Mouse (Mus musculus): ENCODE data around the gene Dclre1c.

The Dclre1c gene

DNA sequence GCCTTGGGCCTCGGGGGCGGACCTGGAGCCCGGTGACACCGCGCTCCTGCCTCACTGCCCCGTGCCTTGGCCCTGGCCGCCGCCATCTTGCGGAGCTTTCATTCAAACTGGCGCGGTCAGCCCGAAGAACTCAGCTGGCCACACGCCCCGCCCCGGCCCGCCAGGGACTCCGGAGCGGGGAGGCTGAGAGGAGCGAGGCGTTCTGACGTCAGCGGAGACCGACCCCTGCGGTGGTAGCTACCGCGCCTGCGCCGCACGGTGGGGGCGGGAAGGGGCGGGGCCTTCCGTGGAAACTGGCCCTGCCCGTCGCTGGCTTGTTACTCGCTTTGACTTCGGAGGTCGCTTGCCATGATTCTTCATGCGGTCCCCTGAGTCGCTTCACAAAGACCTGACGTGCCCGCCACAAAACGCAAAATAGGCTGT, 50.9 kb downstream of the Dclre1c start, which contains the start of gene Suv39h2:
TSS of gene Suv39h2 (minus strand) at position 171 of the 423 bp plus-strand sequence.
- peak; percentile 98 for DNase-seq (ENCODE audit: low spot score)

DNA sequence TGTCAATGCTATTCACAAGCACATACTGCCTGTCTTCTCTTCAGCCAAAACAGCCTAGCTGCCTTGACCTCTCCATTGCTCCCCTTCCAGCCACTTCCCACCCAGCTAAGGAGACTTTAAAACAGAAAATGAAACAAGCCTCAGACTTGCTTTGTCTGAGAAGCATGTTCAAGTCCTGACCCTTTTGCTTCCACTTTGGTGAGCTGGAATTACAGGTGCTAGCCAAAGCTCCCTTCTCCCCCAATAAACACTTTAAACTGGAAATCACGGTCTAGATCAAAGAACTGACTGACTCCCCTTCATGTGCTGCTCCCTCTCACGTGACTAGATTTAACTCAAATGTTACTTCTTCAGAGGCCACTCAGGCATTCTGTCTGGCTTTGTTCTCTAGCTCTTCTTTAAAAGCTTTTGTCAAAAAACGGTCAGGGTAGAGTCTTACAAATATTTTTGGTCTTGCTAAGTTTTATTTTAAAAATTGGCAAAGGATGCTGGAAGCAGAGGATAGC, 51.9 kb downstream of the Dclre1c start:
- no peak for DNase-seq (ENCODE audit: low spot score)

DNA sequence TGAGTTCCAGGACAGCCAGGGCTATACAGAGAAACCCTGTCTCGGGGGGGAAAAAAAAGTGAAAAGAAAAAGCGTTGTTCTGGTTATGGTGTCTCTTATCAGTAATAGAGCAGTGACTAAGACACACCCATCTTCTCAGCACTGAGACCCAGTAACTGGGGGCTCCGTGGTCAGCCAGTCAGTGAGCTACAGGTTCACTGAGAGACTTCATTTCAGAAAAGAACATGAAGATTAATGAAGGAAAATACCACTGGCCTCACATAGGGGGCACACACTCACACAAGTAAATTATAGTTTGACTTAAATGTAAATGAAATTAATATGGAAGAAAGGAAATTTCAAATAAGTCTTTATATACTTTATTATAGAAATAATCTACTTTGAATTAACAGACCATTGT, 56.3 kb downstream of the Dclre1c start:
- no peak for DNase-seq (ENCODE audit: low spot score)

DNA sequence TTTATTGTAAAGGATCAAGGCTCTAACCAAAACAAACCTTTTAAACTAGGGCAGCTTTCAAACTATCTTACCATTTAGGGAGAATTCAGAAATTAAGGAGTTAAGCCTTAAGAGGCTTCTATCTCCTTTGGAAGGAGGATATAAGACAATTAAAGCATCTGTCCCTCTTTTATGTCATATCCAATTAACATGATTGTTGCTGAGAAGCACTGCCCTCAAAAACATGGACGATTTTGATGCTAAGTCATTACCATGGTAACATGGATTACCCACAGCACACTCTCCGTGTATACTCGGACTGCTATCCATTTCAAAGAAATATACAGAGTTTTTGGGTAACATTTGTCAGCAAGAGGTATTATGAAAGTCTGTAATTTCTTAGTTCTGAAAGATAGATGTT, 65.9 kb downstream of the Dclre1c start:
- DNase-seq (ENCODE audit: low spot score), result no peak

DNA sequence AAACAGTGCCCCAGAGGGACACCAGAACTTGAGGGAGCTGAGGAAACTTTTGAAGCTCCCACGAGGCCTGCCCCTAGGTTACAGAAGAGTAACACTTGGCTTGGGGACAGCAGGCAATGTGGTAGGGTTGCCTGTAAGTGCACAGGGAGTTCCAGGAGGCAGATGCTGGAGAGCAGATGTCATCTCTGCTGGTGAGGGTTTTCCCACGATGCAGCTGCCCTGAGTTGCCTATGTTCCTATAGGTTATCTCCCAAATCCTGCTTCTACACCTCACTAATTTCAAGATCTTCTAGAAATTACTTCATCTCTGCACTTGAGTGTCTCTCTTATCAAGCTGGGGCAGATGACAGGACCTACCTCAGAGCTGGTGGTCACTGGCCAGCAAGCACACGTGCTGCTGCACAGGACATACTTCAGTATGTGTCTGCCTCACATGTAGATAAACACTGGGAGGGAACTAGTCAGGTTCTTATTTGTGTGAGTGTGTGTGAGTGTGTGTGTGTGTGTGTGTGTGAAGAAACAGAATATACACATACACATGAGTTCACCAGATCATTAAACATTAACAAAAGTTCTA, 70.0 kb downstream of the Dclre1c start:
- no peak for DNase-seq (ENCODE audit: low spot score)

DNA sequence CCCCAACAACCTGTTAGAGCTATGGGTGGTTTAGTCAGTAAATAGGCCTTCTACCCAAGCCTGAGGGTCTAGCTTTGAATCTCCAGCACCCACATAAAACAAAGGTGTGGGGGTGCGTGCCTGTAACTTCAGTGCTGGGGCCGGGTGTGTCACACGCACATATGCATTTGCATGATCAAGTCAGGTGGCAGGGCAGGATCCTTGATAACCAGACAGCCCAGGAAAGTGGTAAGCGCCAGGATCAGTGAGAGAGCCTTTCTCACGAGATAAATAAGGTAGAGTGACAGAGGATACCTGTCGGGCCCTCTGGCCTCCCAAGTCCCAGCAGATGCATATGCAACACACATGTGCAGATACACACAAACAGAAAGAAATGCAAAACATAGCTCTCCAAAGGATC, 75.6 kb downstream of the Dclre1c start:
- DNase-seq (ENCODE audit: low spot score), result no peak

DNA sequence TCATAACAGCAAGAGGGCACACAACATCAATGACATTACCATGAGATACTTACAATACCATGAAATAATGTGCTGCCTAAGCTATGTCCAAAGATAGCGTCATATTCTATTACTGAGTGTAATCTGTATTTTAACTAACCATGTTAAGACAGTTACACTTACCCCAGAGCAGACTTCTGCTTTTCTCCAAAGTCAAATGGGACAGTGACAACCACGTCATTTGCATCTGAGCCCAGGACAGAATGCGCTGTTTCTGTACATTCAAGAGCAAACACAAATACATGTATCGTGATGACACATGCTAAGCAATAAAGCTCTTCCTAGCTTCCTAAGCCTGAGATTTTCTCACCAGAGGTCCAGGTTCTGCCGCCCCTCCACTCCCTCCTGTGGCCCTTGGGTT, 77.0 kb downstream of the Dclre1c start:
- DNase-seq (ENCODE audit: low spot score), result no peak

DNA sequence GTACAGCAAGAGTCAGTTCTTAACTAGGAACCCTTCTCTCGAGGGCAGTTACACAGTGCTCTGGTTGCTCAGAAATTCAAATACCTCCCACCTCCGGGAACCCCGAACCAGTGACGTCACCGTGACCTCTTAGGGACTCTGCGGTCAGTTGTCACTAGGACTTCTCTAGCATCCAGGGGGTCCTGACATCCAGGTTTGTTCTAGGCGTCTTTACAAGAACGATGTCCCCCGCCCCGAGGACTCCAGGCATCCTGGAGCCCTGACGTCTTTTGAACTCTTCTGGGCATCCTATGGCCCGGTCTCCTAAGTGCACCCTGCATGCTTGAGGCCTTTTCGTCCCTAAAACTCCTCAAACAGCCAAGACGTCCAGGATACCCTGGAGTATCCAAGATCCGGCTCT, 88.1 kb downstream of the Dclre1c start:
- DNase-seq (ENCODE audit: low spot score), result peak; percentile 7

DNA sequence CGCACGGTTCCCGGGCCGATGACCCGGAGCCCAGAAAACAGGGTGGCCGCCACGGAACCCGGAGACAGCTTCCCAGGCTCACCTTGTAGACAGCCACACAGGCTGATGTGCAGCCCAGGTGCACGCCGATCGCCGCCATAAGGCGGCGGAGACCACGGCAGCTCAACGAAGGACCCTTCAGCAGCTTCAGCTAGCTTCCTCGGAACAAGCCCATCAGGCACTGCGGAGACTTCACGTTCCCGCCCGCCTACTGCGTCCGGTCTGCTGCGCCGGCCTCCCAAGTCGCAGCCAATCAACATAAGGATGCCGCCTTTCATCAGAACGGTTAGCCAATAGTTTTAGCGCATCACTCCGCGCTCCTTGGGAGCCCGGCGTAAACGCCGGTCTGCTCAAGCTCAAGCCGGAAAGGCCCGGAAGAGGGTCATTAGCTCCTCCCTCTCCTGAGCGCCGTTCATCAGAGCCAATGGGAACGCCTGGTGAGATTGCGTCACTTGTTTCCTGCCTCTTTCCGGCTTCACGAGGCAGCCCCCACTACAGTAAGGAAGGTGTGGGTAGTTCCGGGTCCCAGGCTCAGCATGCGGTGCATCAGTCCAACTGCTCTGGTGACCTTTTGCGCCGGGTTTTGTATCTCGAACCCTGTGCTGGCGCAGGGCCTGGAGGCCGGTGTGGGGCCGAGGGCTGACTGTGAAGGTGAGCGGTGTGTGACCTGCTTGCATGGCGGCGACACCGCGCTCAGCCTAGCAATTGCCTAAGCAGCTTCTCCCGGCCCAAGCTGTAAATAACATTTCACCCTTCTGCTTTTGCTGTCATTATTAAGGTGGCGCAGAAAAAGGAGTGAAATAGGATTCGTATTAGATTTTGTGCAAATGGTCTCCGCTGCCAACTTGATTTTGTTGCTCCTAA, 88.9 kb downstream of the Dclre1c start, which contains the start of the genes Gm45902, Hspa14 and Cdnf:
TSS of gene Gm45902 (minus strand) at position 239 of the 903 bp plus-strand sequence.
TSS of gene Hspa14 (minus strand) at position 263 of the 903 bp plus-strand sequence.
TSS of gene Cdnf (plus strand) at position 479 of the 903 bp plus-strand sequence.
- peak; percentile 94 for DNase-seq (ENCODE audit: low spot score)
